Mouse (Mus musculus) intestine, embryonic 16.5 days (tissue): Measurements from ENCODE around the gene Xrcc6. TPM values are rescaled to one million over a fixed set of nuclear protein-coding genes. Genes with fewer than 3 reads are reported as not detected.

Experiments
- ATAC-seq: fragments of 200-750 bp; cut with Nextera tagmentation; 2 replicates; pipeline ENCODE4 v1.8.0; 2017; ENCODE audit warnings: moderate TSS enrichment, moderate library complexity
- H3K27ac ChIP-seq: fragments of 300-500 bp; sonication (generic); 2 replicates; pipeline ENCODE4 v1.5.1; 2014; ENCODE audit warnings: mild to moderate bottlenecking, low read length
- H3K27me3 ChIP-seq: fragments of 300-500 bp; sonication (generic); replicated peaks from 2 replicates; pipeline ENCODE4 v1.6.1; 2014; ENCODE audit warnings: low read length, control low read depth, mixed read lengths; ENCODE audit not compliant: control insufficient read depth, insufficient read depth
- H3K36me3 ChIP-seq: fragments of 300-500 bp; sonication (generic); 2 replicates; pipeline ENCODE4 v1.6.1; 2014; ENCODE audit warnings: low read length, control low read depth; ENCODE audit not compliant: control insufficient read depth, insufficient read depth
- H3K4me1 ChIP-seq: fragments of 300-500 bp; sonication (generic); 2 replicates; pipeline ENCODE4 v1.6.1; 2014; ENCODE audit warnings: low read length, control low read depth, mixed read lengths; ENCODE audit not compliant: control insufficient read depth, insufficient read depth
- H3K4me2 ChIP-seq: fragments of 300-500 bp; sonication (generic); 2 replicates; pipeline ENCODE4 v1.6.1; 2014; ENCODE audit warnings: low read depth, low read length, control low read depth
- H3K4me3 ChIP-seq: fragments of 300-500 bp; sonication (generic); 2 replicates; pipeline ENCODE4 v1.5.1; 2014; ENCODE audit warnings: mild to moderate bottlenecking, low read length
- H3K9ac ChIP-seq: fragments of 300-500 bp; sonication (generic); 2 replicates; pipeline ENCODE4 v1.6.1; 2014; ENCODE audit warnings: low read depth, low read length
- H3K9me3 ChIP-seq: fragments of 300-500 bp; sonication (generic); 2 replicates; pipeline ENCODE4 v1.6.1; 2016; ENCODE audit warnings: low read length, control low read depth; ENCODE audit not compliant: control insufficient read depth
- WGBS: fragments of 180-500 bp; shearing (Covaris S2); extraction: QIAGEN DNeasy Blood & Tissue Kit; methylation state at CpG from one replicate; pipeline ENCODE4 v1.1.7; 2014; 5-methylcytosine and 5-hydroxymethylcytosine counted together
- polyA plus RNA-seq: library from polyadenylated mRNA; unstranded; fragments of >200 nt; fragmentation: Nextera tagmentation; extraction: Ambion mirVana; gene quantifications from 2 replicates; pipeline ENCODE4 v1.2.1, GENCODE M21; 2015

Gene Xrcc6
- polyA plus RNA-seq, 1 experiment from 2014 or later, result 78.4 TPM

DNA sequence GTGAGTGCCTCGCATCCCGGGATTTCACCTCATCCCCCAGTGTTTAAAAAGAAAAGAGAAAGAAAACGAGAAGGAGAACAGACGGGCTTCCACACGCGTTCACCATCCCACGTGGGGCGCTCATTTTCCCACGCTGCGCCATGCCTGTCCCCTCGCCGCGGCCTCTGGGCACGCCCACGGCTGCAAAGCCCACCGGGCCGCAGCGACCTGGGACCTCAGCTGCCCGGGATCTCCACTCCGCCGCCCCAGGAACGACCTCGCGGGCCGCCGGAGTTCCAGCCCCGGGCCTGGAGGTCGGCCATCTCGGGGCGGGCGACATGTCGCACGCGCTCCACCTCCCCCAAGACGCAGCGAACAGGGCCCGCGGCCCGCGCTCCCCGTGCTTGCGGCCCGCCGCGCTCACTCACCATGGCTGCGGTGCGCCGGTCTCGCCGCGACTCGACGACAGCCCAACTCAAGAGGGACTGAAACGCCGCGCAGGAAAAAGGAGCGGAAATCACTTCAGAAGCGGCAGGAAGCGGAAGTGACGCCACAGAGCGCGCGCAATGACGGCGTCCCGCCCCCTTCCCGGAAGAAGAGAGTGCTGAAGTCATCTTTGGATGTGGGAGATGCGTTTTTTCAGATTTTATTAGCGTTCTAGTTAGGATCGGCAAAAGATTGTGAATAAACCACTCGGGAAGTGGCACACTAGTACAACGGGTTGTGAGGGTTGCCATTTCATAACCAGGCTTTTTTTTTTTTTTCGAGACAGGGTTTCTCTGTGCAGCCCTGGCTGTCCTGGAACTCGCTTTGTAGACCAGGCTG is 59.6 kb downstream of the Xrcc6 start, which contains the start of gene Snu13:
Gene Snu13, minus strand, starts transcription at position 519 of the 804 bp plus-strand sequence.
- peak within 1 kb of the TSS; percentile 90 for H3K4me2 ChIP-seq
- H3K9me3 ChIP-seq, result no peaks in the 10 kb centered on the region
- peak within 1 kb of the TSS; percentile 99 for H3K9ac ChIP-seq
- peak within 1 kb of the TSS; percentile 85 for H3K27ac ChIP-seq
- under 1% methylated on average over 74 of the region's 74 CpGs for WGBS
- peak; percentile 91 for ATAC-seq
- peak within 1 kb of the TSS; percentile 99 for H3K4me3 ChIP-seq
- no peaks in the 10 kb centered on the region for H3K27me3 ChIP-seq
- peaks cover 3% of the 10 kb centered on the region; the same call in 1 of the 2 replicates for H3K36me3 ChIP-seq
- H3K4me1 ChIP-seq, result peaks cover 13% of the 10 kb centered on the region

DNA sequence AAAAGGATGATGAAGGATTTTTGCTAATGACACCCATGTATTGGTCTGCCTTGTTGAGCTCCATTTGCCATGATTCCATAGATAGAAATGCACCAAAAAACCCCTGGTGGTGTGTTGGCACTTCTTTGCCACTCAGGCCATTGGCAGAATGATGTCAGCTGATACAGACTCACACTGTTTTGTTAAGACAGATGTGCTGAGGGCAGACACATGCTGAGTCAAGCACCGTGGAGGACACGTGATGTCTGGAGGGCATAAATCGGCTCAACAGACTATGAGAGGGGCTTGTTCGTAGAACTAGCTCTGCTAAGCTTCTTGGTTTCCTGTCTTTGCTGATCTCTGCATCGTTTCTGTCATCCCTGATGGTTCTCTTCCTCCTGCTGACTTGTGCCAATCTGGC is 64.9 kb downstream of the Xrcc6 start:
- Histone ChIP-seq H3K9ac (no peak overlapping the region), H3K4me1 (no peaks in the 10 kb centered on the region; the same call in 1 of the 2 replicates), H3K9me3 (no peaks in the 10 kb centered on the region), H3K27ac (no peak overlapping the region), H3K27me3 (no peaks in the 10 kb centered on the region), H3K4me3 (no peak overlapping the region), H3K36me3 (no peaks in the 10 kb centered on the region), H3K4me2 (no peak overlapping the region)
- WGBS, result 65% methylated on average over 5 of the region's 5 CpGs
- ATAC-seq, result no peak

- Histone ChIP-seq H3K4me1 (no peaks in the 10 kb centered on the region), H3K9me3 (no peaks in the 10 kb centered on the region), H3K27me3 (peaks cover 7% of the 10 kb centered on the region; the same call in 1 of the 2 replicates), H3K4me2 (no peak within 1 kb of the TSS), H3K4me3 (no peak within 1 kb of the TSS), H3K36me3 (no peaks in the 10 kb centered on the region), H3K9ac (no peak within 1 kb of the TSS), H3K27ac (no peak within 1 kb of the TSS)
- no peak for ATAC-seq
- 76% methylated on average over 1 of the region's 1 CpGs for WGBS
Observed at GRCm38 (mm10) chr15:82058719-82059201, 71.1 kb downstream of the Xrcc6 start, which contains the start of gene 4930407I10Rik. TSS of gene 4930407I10Rik (plus strand) at chr15:82059151.

DNA sequence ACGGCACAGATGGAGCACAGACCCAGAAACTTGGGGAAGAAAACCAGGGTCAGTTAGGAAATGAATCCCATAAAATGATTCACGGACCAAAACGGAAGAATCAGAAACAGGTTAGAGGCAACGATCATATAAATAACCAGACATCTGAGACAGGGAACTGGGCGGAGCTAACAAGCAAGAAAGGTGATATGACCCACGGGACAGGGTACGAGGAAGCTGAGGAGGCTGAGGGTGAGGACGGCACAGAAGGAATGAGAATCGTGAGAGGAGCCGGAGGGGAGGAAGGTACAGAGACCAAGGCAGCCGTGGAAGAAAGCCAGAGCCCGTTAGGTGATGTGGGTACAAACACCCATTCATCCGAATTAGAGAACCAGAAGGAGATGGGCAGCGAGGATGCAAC is 76.3 kb downstream of the Xrcc6 start:
- Histone ChIP-seq H3K4me1 (no peaks in the 10 kb centered on the region), H3K4me3 (no peak overlapping the region), H3K4me2 (no peak overlapping the region), H3K9me3 (no peaks in the 10 kb centered on the region), H3K36me3 (no peaks in the 10 kb centered on the region), H3K27me3 (peaks cover 23% of the 10 kb centered on the region; the same call in 1 of the 2 replicates), H3K27ac (no peak overlapping the region), H3K9ac (no peak overlapping the region)
- ATAC-seq, result no peak
- WGBS, result 61% methylated on average over 14 of the region's 14 CpGs

DNA sequence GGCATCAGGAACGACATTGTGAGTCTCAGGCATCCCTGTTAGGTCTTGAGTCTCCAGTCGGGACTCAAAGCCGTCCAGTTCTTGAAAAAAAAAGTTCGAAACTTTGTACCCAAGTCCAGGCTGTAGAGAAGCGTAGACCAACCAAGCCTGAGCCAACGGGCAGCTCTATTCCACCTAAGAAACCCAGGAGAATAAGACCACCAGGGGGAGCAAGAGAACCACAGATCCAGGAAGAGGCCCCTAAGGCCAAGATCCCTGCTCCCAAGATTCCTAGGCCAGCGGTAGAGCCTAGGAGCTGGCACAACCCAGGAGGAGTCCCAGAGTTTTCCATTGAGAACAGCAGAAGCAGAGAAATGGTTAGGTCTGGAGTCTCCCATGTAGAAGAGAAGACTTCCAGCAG is 77.9 kb downstream of the Xrcc6 start:
- no peaks in the 10 kb centered on the region for H3K9me3 ChIP-seq
- H3K36me3 ChIP-seq, result no peaks in the 10 kb centered on the region
- H3K4me3 ChIP-seq, result no peak overlapping the region
- H3K4me1 ChIP-seq, result 0 out of 2 replicates have a peak, but pooled peaks cover 3% of the 10 kb centered on the region
- no peak overlapping the region for H3K27ac ChIP-seq
- no peak overlapping the region for H3K4me2 ChIP-seq
- H3K9ac ChIP-seq, result no peak overlapping the region
- peak; percentile 59; the same call in 1 of the 2 replicates for ATAC-seq
- H3K27me3 ChIP-seq, result peaks cover 38% of the 10 kb centered on the region
- WGBS, result 16% methylated on average over 7 of the region's 7 CpGs

DNA sequence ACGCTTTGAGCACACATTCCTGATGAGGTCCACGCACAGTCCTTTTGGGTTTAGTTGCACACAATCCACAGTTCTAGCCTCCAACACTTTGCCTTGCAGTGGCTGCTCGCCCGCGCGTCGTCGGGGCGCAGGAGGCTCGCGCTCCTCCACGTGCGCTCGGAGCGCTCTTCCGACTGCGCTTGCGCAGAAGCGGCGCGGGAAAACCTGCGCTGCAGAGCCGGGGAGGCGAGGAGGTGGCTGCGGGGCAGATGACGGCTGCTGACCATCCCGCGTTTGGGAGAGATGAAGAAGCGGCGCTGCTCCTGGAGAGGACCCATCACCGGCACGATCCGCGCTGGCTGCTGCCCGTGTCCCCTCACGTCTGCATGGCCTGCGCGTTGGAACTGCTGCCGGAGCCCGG is 82.3 kb downstream of the Xrcc6 start, which contains the start of gene Mei1:
Gene Mei1, plus strand, starts transcription at position 99 of the 400 bp plus-strand sequence.
- Histone ChIP-seq H3K4me1 (0 out of 2 replicates have a peak, but pooled peaks cover 3% of the 10 kb centered on the region), H3K4me3 (0 out of 2 replicates have a peak within 1 kb of the TSS, but pooled peaks have one; percentile 14), H3K9ac (no peak within 1 kb of the TSS), H3K27me3 (peaks cover 31% of the 10 kb centered on the region), H3K27ac (no peak within 1 kb of the TSS), H3K4me2 (peak within 1 kb of the TSS; percentile 26; the same call in 1 of the 2 replicates), H3K9me3 (no peaks in the 10 kb centered on the region), H3K36me3 (no peaks in the 10 kb centered on the region)
- ATAC-seq, result no peak
- WGBS, result 19% methylated on average over 40 of the region's 40 CpGs

DNA sequence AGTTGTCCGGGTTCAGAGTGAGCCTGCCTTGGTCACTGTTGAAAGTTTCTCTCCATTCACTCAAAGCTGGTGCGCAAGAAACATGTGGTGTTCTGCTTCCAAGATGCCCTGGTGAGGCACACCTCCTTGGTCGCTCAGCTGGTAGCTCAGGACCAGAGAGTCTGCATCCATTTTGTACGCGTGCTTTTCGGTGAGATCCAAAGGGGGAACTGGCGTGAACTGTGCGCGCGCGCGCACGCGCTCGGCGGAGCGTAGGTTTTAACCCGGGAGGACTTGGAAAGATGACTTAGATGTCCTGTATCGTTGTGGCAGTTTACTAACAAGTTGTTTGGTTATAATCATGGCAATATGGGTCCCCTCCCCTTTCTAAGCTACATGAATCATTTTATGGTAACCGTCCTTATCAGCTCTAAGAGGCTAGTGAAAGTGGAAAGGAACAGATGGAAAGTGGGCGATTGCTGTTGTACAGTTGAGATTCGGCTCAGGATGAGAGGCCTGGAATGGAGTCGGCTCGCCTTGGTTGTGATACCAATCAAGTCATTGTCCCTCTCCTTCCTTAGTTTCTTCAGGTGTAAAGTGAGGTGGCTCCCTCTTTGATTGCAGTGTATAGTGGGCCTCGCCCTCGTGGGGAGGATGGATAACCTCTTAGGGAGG is 84.3 kb downstream of the Xrcc6 start:
- no peak overlapping the region for H3K9ac ChIP-seq
- H3K9me3 ChIP-seq, result no peaks in the 10 kb centered on the region
- peaks cover 29% of the 10 kb centered on the region for H3K27me3 ChIP-seq
- 88% methylated on average over 26 of the region's 26 CpGs for WGBS
- no peak overlapping the region for H3K4me3 ChIP-seq
- ATAC-seq, result no peak
- no peak overlapping the region for H3K27ac ChIP-seq
- no peak overlapping the region for H3K4me2 ChIP-seq
- no peaks in the 10 kb centered on the region for H3K36me3 ChIP-seq
- 0 out of 2 replicates have a peak, but pooled peaks cover 3% of the 10 kb centered on the region for H3K4me1 ChIP-seq

GRCm38 (mm10) chr15:82073490-82073889 is 85.9 kb downstream of the Xrcc6 start:
- Histone ChIP-seq H3K4me2 (no peak overlapping the region), H3K9me3 (no peaks in the 10 kb centered on the region), H3K36me3 (no peaks in the 10 kb centered on the region), H3K4me3 (no peak overlapping the region), H3K4me1 (0 out of 2 replicates have a peak, but pooled peaks cover 3% of the 10 kb centered on the region), H3K9ac (no peak overlapping the region), H3K27me3 (peaks cover 31% of the 10 kb centered on the region), H3K27ac (no peak overlapping the region)
- no peak for ATAC-seq
- 80% methylated on average over 7 of the region's 7 CpGs for WGBS

DNA sequence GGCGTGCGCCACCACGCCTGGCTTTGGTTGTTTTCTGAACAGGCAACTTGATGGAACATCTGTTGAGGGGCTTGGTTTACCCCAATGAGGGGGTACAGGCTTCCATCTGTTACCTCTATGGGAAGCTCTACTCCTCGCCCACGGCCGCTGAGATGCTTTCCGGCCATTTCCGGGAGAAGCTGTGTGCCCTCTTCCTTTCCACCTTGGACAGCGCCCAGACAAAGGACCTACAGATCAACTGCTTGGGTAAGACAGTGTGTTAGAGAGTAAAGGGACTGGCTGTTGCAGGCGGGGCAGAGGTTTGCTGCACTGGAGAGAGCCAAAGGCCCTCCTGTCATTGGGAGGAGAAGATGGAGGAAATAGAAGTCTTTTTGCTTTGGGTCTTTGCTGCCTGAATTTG is 92.2 kb downstream of the Xrcc6 start:
- H3K4me2 ChIP-seq, result no peak overlapping the region
- H3K9ac ChIP-seq, result no peak overlapping the region
- H3K4me3 ChIP-seq, result no peak overlapping the region
- no peaks in the 10 kb centered on the region for H3K4me1 ChIP-seq
- ATAC-seq, result no peak
- H3K36me3 ChIP-seq, result no peaks in the 10 kb centered on the region
- peaks cover 8% of the 10 kb centered on the region; the same call in 1 of the 2 replicates for H3K27me3 ChIP-seq
- 51% methylated on average over 10 of the region's 10 CpGs for WGBS
- no peaks in the 10 kb centered on the region for H3K9me3 ChIP-seq
- H3K27ac ChIP-seq, result no peak overlapping the region
